Mouse (Mus musculus) liver, embryonic 15.5 days (tissue): ENCODE measurements around the gene Vti1a. TPM values are rescaled to one million over a fixed set of nuclear protein-coding genes. Genes with fewer than 3 reads are reported as not detected.

Experiments
- ATAC-seq: fragments of 200-750 bp; cut with Nextera tagmentation; 2 replicates; pipeline ENCODE4 v1.8.0; 2017; ENCODE audit warnings: moderate number of reproducible peaks, mild to moderate bottlenecking, moderate library complexity; ENCODE audit not compliant: insufficient read depth
- H3K27ac ChIP-seq: fragments of 300-500 bp; sonication (generic); replicated peaks from 2 replicates; pipeline ENCODE4 v1.5.1; 2015; ENCODE audit warnings: mild to moderate bottlenecking, inconsistent platforms
- H3K27me3 ChIP-seq: fragments of 300-500 bp; sonication (generic); 2 replicates; pipeline ENCODE4 v1.6.1; 2015; ENCODE audit warnings: mild to moderate bottlenecking, inconsistent platforms
- H3K36me3 ChIP-seq: fragments of 300-500 bp; sonication (generic); replicated peaks from 2 replicates; pipeline ENCODE4 v1.6.1; 2015; ENCODE audit warnings: moderate library complexity, mild to moderate bottlenecking, inconsistent platforms
- H3K4me1 ChIP-seq: fragments of 300-500 bp; sonication (generic); replicated peaks from 2 replicates; pipeline ENCODE4 v1.6.1; 2015; ENCODE audit warnings: inconsistent platforms
- H3K4me2 ChIP-seq: fragments of 300-500 bp; sonication (generic); 2 replicates; pipeline ENCODE4 v1.6.1; 2015; ENCODE audit warnings: moderate library complexity, mild to moderate bottlenecking, inconsistent platforms
- H3K4me3 ChIP-seq: fragments of 300-500 bp; sonication (generic); replicated peaks from 2 replicates; pipeline ENCODE4 v1.5.1; 2015; ENCODE audit warnings: mild to moderate bottlenecking, inconsistent platforms
- H3K9ac ChIP-seq: fragments of 300-500 bp; sonication (generic); 2 replicates; pipeline ENCODE4 v1.6.1; 2015; ENCODE audit warnings: moderate library complexity, mild to moderate bottlenecking, inconsistent platforms
- H3K9me3 ChIP-seq: fragments of 300-500 bp; sonication (generic); replicated peaks from 2 replicates; pipeline ENCODE4 v1.6.1; 2016; ENCODE audit warnings: inconsistent platforms
- WGBS: fragments of 180-500 bp; shearing (Covaris S2); methylation state at CpG from one replicate; pipeline ENCODE4 v1.1.7; 2015; ENCODE audit warnings: mixed read lengths; ENCODE audit not compliant: insufficient replicate concordance; 5-methylcytosine and 5-hydroxymethylcytosine counted together
- polyA plus RNA-seq: library from polyadenylated mRNA; unstranded; fragments of >200 nt; fragmentation: Nextera tagmentation; extraction: Ambion mirVana; gene quantifications from 2 replicates; pipeline ENCODE4 v1.2.1, GENCODE M21; 2015

Vti1a gene
- polyA plus RNA-seq, 1 experiment from 2014 or later = 13.7 TPM

- Histone ChIP-seq H3K9ac (no peak overlapping the region), H3K4me1 (peaks cover 14% of the 10 kb centered on the region)
- WGBS = 48% methylated on average over 6 of the region's 6 CpGs
These were observed 60.2 kb downstream of the Vti1a start for GRCm38 (mm10) chr19:55376331-55376730.

GRCm38 (mm10) chr19:55377465-55377864, 61.4 kb downstream of the Vti1a start:
- Histone ChIP-seq H3K27me3 (no peaks in the 10 kb centered on the region), H3K4me2 (no peak overlapping the region), H3K9ac (no peak overlapping the region), H3K36me3 (peaks cover 5% of the 10 kb centered on the region; the same call in 1 of the 2 replicates), H3K27ac (no peak overlapping the region), H3K4me3 (no peak overlapping the region), H3K9me3 (no peaks in the 10 kb centered on the region), H3K4me1 (peaks cover 14% of the 10 kb centered on the region)
- 49% methylated on average over 4 of the region's 4 CpGs for WGBS
- ATAC-seq = no peak

More at GRCm38 (mm10) chr19:55376331-55376730, 60.2 kb downstream of the Vti1a start:
- H3K4me2 ChIP-seq = no peak overlapping the region
- H3K36me3 ChIP-seq = no peaks in the 10 kb centered on the region
- no peaks in the 10 kb centered on the region for H3K9me3 ChIP-seq
- H3K4me3 ChIP-seq = no peak overlapping the region
- ATAC-seq = no peak
- H3K27me3 ChIP-seq = no peaks in the 10 kb centered on the region
- no peak overlapping the region for H3K27ac ChIP-seq

GRCm38 (mm10) chr19:55378884-55379283, 62.8 kb downstream of the Vti1a start:
- no peak for ATAC-seq
- H3K4me2 ChIP-seq = no peak overlapping the region
- WGBS = 16% methylated on average over 2 of the region's 2 CpGs

GRCm38 (mm10) chr19:55380764-55381163, 64.7 kb downstream of the Vti1a start:
- 71% methylated on average over 12 of the region's 12 CpGs for WGBS
- Histone ChIP-seq H3K27me3 (no peaks in the 10 kb centered on the region), H3K27ac (no peak overlapping the region), H3K4me3 (no peak overlapping the region), H3K36me3 (peaks cover 5% of the 10 kb centered on the region; the same call in 1 of the 2 replicates), H3K4me1 (peaks cover 14% of the 10 kb centered on the region), H3K4me2 (no peak overlapping the region), H3K9ac (no peak overlapping the region), H3K9me3 (no peaks in the 10 kb centered on the region)
- ATAC-seq = no peak

More at GRCm38 (mm10) chr19:55378884-55379283, 62.8 kb downstream of the Vti1a start:
- Histone ChIP-seq H3K4me3 (no peak overlapping the region), H3K27me3 (no peaks in the 10 kb centered on the region), H3K9ac (no peak overlapping the region), H3K4me1 (peaks cover 14% of the 10 kb centered on the region), H3K36me3 (peaks cover 5% of the 10 kb centered on the region; the same call in 1 of the 2 replicates), H3K27ac (no peak overlapping the region), H3K9me3 (no peaks in the 10 kb centered on the region)

GRCm38 (mm10) chr19:55381343-55381742, 65.2 kb downstream of the Vti1a start:
- no peak overlapping the region for H3K4me2 ChIP-seq
- H3K27me3 ChIP-seq = no peaks in the 10 kb centered on the region
- H3K4me3 ChIP-seq = no peak overlapping the region
- no peak overlapping the region for H3K27ac ChIP-seq
- no peak for ATAC-seq
- peaks cover 14% of the 10 kb centered on the region for H3K4me1 ChIP-seq
- peaks cover 5% of the 10 kb centered on the region; the same call in 1 of the 2 replicates for H3K36me3 ChIP-seq
- H3K9me3 ChIP-seq = no peaks in the 10 kb centered on the region
- WGBS = 86% methylated on average over 7 of the region's 7 CpGs
- H3K9ac ChIP-seq = no peak overlapping the region

GRCm38 (mm10) chr19:55382745-55383144, 66.7 kb downstream of the Vti1a start:
- no peak for ATAC-seq
- H3K27ac ChIP-seq = no peak overlapping the region

GRCm38 (mm10) chr19:55384634-55385033, 68.5 kb downstream of the Vti1a start:
- Histone ChIP-seq H3K4me2 (peak overlapping the region; percentile 15; the same call in 1 of the 2 replicates), H3K9ac (no peak overlapping the region), H3K4me3 (no peak overlapping the region), H3K27me3 (no peaks in the 10 kb centered on the region), H3K4me1 (no peaks in the 10 kb centered on the region), H3K9me3 (no peaks in the 10 kb centered on the region), H3K27ac (no peak overlapping the region), H3K36me3 (peaks cover 5% of the 10 kb centered on the region; the same call in 1 of the 2 replicates)
- ATAC-seq = peak; percentile 31; the same call in 1 of the 2 replicates
- 67% methylated on average over 15 of the region's 15 CpGs for WGBS

More at GRCm38 (mm10) chr19:55382745-55383144, 66.7 kb downstream of the Vti1a start:
- Histone ChIP-seq H3K36me3 (peaks cover 5% of the 10 kb centered on the region; the same call in 1 of the 2 replicates), H3K4me1 (peaks cover 11% of the 10 kb centered on the region), H3K4me3 (no peak overlapping the region), H3K27me3 (no peaks in the 10 kb centered on the region), H3K9me3 (no peaks in the 10 kb centered on the region), H3K9ac (no peak overlapping the region), H3K4me2 (no peak overlapping the region)
- WGBS = 71% methylated on average over 7 of the region's 7 CpGs

GRCm38 (mm10) chr19:55389019-55389418, 72.9 kb downstream of the Vti1a start:
- H3K4me1 ChIP-seq = no peaks in the 10 kb centered on the region
- H3K27me3 ChIP-seq = no peaks in the 10 kb centered on the region
- H3K4me3 ChIP-seq = no peak overlapping the region
- H3K4me2 ChIP-seq = no peak overlapping the region
- 80% methylated on average over 10 of the region's 10 CpGs for WGBS
- no peaks in the 10 kb centered on the region for H3K9me3 ChIP-seq
- no peak overlapping the region for H3K9ac ChIP-seq
- ATAC-seq = no peak
- no peak overlapping the region for H3K27ac ChIP-seq
- no peaks in the 10 kb centered on the region for H3K36me3 ChIP-seq

- no peak for ATAC-seq
- Histone ChIP-seq H3K4me1 (no peaks in the 10 kb centered on the region), H3K4me3 (no peak overlapping the region), H3K9ac (no peak overlapping the region), H3K27ac (no peak overlapping the region), H3K4me2 (no peak overlapping the region), H3K36me3 (no peaks in the 10 kb centered on the region), H3K27me3 (no peaks in the 10 kb centered on the region), H3K9me3 (no peaks in the 10 kb centered on the region)
- 76% methylated on average over 11 of the region's 11 CpGs for WGBS
These were observed 74.2 kb downstream of the Vti1a start for GRCm38 (mm10) chr19:55390323-55390722.

- no peaks in the 10 kb centered on the region for H3K27me3 ChIP-seq
- no peaks in the 10 kb centered on the region; the same call in 1 of the 2 replicates for H3K4me1 ChIP-seq
- WGBS = 79% methylated on average over 11 of the region's 11 CpGs
- no peak overlapping the region for H3K27ac ChIP-seq
- H3K4me3 ChIP-seq = no peak overlapping the region
- no peaks in the 10 kb centered on the region for H3K9me3 ChIP-seq
- H3K4me2 ChIP-seq = no peak overlapping the region
- peaks cover 4% of the 10 kb centered on the region for H3K36me3 ChIP-seq
- no peak overlapping the region for H3K9ac ChIP-seq
- no peak for ATAC-seq
These were observed 85.5 kb downstream of the Vti1a start for GRCm38 (mm10) chr19:55401638-55402037.

- H3K9me3 ChIP-seq = no peaks in the 10 kb centered on the region
- WGBS = 62% methylated on average over 6 of the region's 6 CpGs
- no peak overlapping the region for H3K4me3 ChIP-seq
- no peak overlapping the region for H3K9ac ChIP-seq
- H3K4me1 ChIP-seq = no peaks in the 10 kb centered on the region; the same call in 1 of the 2 replicates
- H3K4me2 ChIP-seq = no peak overlapping the region
- H3K36me3 ChIP-seq = no peaks in the 10 kb centered on the region
- no peak overlapping the region for H3K27ac ChIP-seq
- ATAC-seq = no peak
- H3K27me3 ChIP-seq = no peaks in the 10 kb centered on the region
These were observed 92.4 kb downstream of the Vti1a start for GRCm38 (mm10) chr19:55408486-55408885.

GRCm38 (mm10) chr19:55411415-55411814, 95.3 kb downstream of the Vti1a start:
- Histone ChIP-seq H3K27ac (no peak overlapping the region), H3K9ac (no peak overlapping the region), H3K4me2 (no peak overlapping the region), H3K27me3 (no peaks in the 10 kb centered on the region), H3K9me3 (no peaks in the 10 kb centered on the region), H3K4me1 (no peaks in the 10 kb centered on the region), H3K4me3 (no peak overlapping the region), H3K36me3 (0 out of 2 replicates have a peak, but pooled peaks cover 2% of the 10 kb centered on the region)
- WGBS = 90% methylated on average over 11 of the region's 11 CpGs
- ATAC-seq = no peak
